Mouse (Mus musculus): ENCODE results near the gene Epn2. TPM values are rescaled to one million over a fixed set of nuclear protein-coding genes. Genes with fewer than 3 reads are reported as not detected.

Epn2 gene
- total and polyA plus RNA-seq, 3 experiments, result 7.2 to 13.8 (median 10.1) TPM

- TF ChIP-seq MYC (IDR thresholded peaks at IDR 0.05; ENCODE audit: low read depth, low read length), result peak; percentile 83; the same call in 1 of the 2 replicates
Measured at GRCm38 (mm10) chr11:61620254-61620670, 40.8 kb upstream of the Epn2 start (continued).

GRCm38 (mm10) chr11:61619791-61620241 lies 40.3 kb upstream of the Epn2 start:
- no peaks in the 10 kb centered on the region for H3K79me2 ChIP-seq (replicated peaks; ENCODE audit: control insufficient read depth, extremely low read depth, insufficient read depth, poor library complexity, severe bottlenecking)
- peak; percentile 50 for DNase-seq (ENCODE audit: extremely low read depth)
- peaks cover 0 to 2% of the 10 kb centered on the region in 2 experiments for H3K36me3 ChIP-seq (replicated peaks in 1 of 2; ENCODE audit: control insufficient read depth in 1 of 2, insufficient read depth in 1 of 2, low read length in 1 of 2)
- peak overlapping the region; percentile 72; the same call in 1 of the 2 replicates for H3K27ac ChIP-seq (ENCODE audit: insufficient read depth, low read depth)
- in situ Hi-C loops (cut with MboI; ENCODE audit: low pct_ligation_motif_present, low pct_unique_long_range_greater_than_20kb, low sequenced_read_pairs), result loop anchor here (5.0 kb wide), 2 partner anchors 97 to 203 kb away; no protein-coding TSS in a partner anchor
- H3K4me2 ChIP-seq (ENCODE audit: insufficient read depth, low read depth, poor library complexity, severe bottlenecking), result peak overlapping the region; percentile 84
- dilution Hi-C loops (cut with MboI; ENCODE audit: extremely low pct_ligation_motif_present, extremely low pct_unique_long_range_greater_than_20kb, low sequenced_read_pairs), result no loop called here
- H3K9me3 ChIP-seq (replicated peaks; ENCODE audit: low read length), result peaks cover 19% of the 10 kb centered on the region
- peak overlapping the region; percentile 87 for H3K9ac ChIP-seq (ENCODE audit: insufficient read depth, low read depth)
- H3K4me3 ChIP-seq (replicated peaks in 1 of 3; ENCODE audit: low read depth in 2 of 3, low read length in 2 of 3, poor library complexity in 1 of 3), result peak overlapping the region; percentile 7 to 43 (median 32)
- peaks cover 31% of the 10 kb centered on the region for H3K27me3 ChIP-seq (replicated peaks)
- peaks cover 7 to 22% of the 10 kb centered on the region in 2 experiments for H3K4me1 ChIP-seq (ENCODE audit: control insufficient read depth in 1 of 2, insufficient read depth in 2 of 2)
- TF ChIP-seq USF2 (conservative IDR thresholded peaks at IDR 0.05; ENCODE audit: low read depth, low read length) (no peak), HCFC1 (IDR thresholded peaks at IDR 0.05; ENCODE audit: low read depth, low read length) (no peak; the same call in 1 of the 2 replicates), NRF1 (IDR thresholded peaks at IDR 0.05; ENCODE audit: low read depth, low read length) (0 out of 2 replicates have a peak, but pooled peaks have one; percentile 22), JUND (conservative IDR thresholded peaks at IDR 0.05; ENCODE audit: low read depth, low read length) (no peak), ZC3H11A (IDR thresholded peaks at IDR 0.05; ENCODE audit: low read depth, low read length) (peak; percentile 54), MXI1 (IDR thresholded peaks at IDR 0.05; ENCODE audit: low read depth, low read length) (no peak), ZKSCAN1 (IDR thresholded peaks at IDR 0.05; ENCODE audit: borderline replicate concordance, low read depth, low read length) (no peak), SMC3 (IDR thresholded peaks at IDR 0.05; ENCODE audit: low read depth, low read length) (peak; percentile 81), MAX (IDR thresholded peaks at IDR 0.05; ENCODE audit: low read length) (no peak), POLR2A (IDR thresholded peaks at IDR 0.05; ENCODE audit: low read depth, low read length) (no peak), PAX5 (IDR thresholded peaks at IDR 0.05; ENCODE audit: low read length) (no peak), IRF4 (IDR thresholded peaks at IDR 0.05; ENCODE audit: low read depth, low read length) (peak; percentile 69), SIN3A (IDR thresholded peaks at IDR 0.05; ENCODE audit: low read length) (0 out of 2 replicates have a peak, but pooled peaks have one; percentile 20), CHD2 (IDR thresholded peaks at IDR 0.05; ENCODE audit: low read length) (peak; percentile 70), MAFK (IDR thresholded peaks at IDR 0.05; ENCODE audit: insufficient replicate concordance, low read length) (no peak), GABPA (IDR thresholded peaks at IDR 0.05; ENCODE audit: insufficient replicate concordance, low read depth, low read length) (no peak), CHD1 (IDR thresholded peaks at IDR 0.05; ENCODE audit: low read depth, low read length) (no peak; the same call in 1 of the 2 replicates), BHLHE40 (IDR thresholded peaks at IDR 0.05; ENCODE audit: low read depth, low read length) (no peak; the same call in 1 of the 2 replicates), EP300 (IDR thresholded peaks at IDR 0.05; ENCODE audit: low read length) (no peak), TCF12 (IDR thresholded peaks at IDR 0.05; ENCODE audit: low read depth, low read length) (peak; percentile 60; the same call in 1 of the 2 replicates), ETS1 (conservative IDR thresholded peaks at IDR 0.05; ENCODE audit: low read depth, low read length) (no peak; the same call in 1 of the 2 replicates), CTCF (conservative IDR thresholded peaks at IDR 0.05 in 1 of 2, IDR thresholded peaks at IDR 0.05 in 1 of 2; ENCODE audit: low read depth in 2 of 2, low read length in 2 of 2) (peak in 1 of 2 experiments; percentile 86; a peak in 2 of 4 replicates), UBTF (IDR thresholded peaks at IDR 0.05; ENCODE audit: low read depth, low read length) (no peak), JUN (IDR thresholded peaks at IDR 0.05; ENCODE audit: insufficient read depth, low read depth, low read length) (no peak), ELF1 (IDR thresholded peaks at IDR 0.05; ENCODE audit: low read depth, low read length) (0 out of 2 replicates have a peak, but pooled peaks have one; percentile 7), E2F4 (IDR thresholded peaks at IDR 0.05; ENCODE audit: insufficient replicate concordance, low read depth, low read length) (no peak), USF1 (IDR thresholded peaks at IDR 0.05; ENCODE audit: low read depth, low read length) (no peak), MEF2A (IDR thresholded peaks at IDR 0.05; ENCODE audit: borderline replicate concordance, low read depth, low read length) (0 out of 2 replicates have a peak, but pooled peaks have one; percentile 53), KAT2A (IDR thresholded peaks at IDR 0.05; ENCODE audit: insufficient replicate concordance, low read length) (no peak), NELFE (IDR thresholded peaks at IDR 0.05; ENCODE audit: low read depth, low read length) (no peak; the same call in none of the 2 replicates), MAZ (IDR thresholded peaks at IDR 0.05; ENCODE audit: low read depth, low read length) (peak; percentile 81), POLR2AphosphoS2 (IDR thresholded peaks at IDR 0.05; ENCODE audit: low read depth, low read length) (no peak), TBP (conservative IDR thresholded peaks at IDR 0.05; ENCODE audit: low read depth, low read length) (no peak), ZNF384 (IDR thresholded peaks at IDR 0.05; ENCODE audit: low read depth, low read length) (no peak), MYC (IDR thresholded peaks at IDR 0.05; ENCODE audit: low read depth, low read length) (peak; percentile 68), ZMIZ1 (IDR thresholded peaks at IDR 0.05; ENCODE audit: low read depth, low read length) (no peak), RCOR1 (conservative IDR thresholded peaks at IDR 0.05; ENCODE audit: low read depth, low read length) (no peak)

Data from CH12.LX (cell line).